Mouse (Mus musculus): ENCODE measurements around the gene Crybg2.

The Crybg2 gene

DNA sequence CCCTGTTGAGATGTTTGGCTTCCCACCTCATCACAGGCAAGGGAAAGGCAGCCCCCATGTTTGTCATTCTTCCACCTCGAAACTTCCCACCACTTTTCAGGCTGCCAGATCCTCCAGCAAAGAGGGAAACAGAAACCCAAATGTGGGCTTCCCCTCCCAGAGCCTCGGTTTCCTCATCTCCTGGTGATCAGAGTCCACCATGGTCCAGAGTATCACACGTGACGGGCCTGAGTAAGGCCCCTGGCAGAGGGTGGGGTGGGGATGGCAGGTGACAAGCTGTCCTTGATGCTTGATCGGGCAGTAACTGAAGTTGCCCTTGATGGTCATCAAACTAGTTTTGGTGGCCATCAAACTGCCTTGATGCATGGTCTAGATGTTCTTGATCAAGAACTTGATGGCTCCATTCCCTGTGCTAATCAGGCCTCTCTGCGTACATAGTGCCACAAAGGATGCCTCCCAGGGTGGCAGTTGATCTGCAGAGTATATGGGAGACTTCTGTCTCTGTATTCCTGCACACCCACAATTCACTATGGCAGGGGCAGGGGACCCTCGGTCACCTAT is 33.5 kb downstream of the Crybg2 start:
- DNase-seq (ENCODE audit: low read depth, low spot score) = no peak

DNA sequence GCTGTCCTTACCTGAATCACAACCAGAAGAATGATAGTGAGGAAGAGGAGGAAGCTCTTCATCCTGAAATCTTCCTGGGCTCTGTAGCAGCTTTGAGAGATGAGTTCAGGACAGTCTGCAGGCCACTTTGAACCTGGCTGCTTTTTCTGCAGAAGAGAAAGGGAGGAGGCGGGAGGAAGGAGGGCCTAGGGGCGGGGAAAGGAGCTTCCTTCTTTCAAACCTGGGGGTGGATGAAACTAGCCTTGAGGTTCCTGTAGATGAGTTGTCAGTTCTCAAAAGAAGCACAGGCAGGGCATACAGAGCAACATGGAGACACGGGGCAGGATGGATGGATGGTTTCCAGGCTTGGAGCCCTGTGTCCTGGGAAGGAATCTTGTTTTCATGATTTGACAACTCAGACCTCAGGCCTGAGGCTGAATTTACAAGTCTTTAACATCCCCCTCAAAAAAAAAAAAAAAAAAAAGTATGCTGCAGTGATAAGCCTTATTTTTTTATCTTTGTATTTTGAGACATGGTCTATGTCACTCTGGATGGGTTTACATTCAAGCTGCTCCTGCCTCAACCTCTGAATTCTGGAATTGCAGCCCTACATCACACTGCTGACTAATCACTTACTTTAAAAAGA is 34.4 kb downstream of the Crybg2 start, which contains the start of gene Cd52:
Gene Cd52 (minus strand): TSS at position 160 of the 625 bp plus-strand sequence.
- no peak for DNase-seq (ENCODE audit: low read depth, low spot score)

DNA sequence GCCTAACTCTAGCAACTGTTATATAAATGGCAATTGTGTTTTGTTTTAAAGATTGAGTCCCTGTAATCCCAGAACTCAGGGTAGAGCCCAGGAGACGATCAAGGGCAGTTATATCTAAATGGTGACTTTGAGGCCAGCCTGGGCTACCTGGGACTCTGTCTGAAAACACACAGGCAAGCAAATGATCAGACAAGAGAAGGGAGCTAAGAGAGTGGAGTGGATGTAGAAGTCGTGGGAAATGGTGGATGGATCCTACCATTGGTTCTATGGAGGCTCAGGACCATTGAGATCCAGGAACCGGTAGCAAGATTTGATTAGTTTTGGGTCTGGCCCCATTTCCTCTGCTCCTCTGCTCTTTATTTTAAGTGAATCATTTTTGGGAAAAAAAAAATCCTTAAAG is 35.5 kb downstream of the Crybg2 start:
- no peak for DNase-seq (ENCODE audit: low read depth, low spot score)

DNA sequence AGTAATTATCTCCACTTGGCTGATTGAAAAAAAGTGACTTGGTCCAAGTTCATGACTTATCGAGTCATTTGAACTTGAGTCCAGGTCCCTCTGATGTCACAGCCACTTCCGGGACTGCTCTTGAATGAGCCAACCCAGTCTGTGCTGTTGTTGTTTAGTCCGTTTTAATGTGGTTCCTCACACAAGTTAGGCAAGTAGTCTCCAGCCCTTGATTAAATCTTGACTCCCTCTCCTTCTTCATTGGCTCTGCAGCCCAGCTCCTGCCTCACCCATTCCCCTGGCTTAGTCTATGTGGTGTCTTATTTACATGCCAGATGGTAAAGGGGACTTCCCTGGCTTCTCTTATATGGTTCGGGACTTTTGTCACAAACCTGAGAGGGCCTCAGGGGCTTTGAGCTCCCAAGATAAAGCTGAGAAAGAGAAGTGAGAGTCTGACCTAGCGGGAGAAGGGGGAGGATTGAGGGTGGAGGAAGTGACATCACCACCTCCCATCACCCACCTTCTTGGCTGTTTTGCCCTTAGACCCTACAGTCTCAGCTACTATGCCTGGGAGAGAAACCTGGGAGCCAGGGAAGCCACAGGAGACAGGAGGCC is 36.5 kb downstream of the Crybg2 start:
- no peak for DNase-seq (ENCODE audit: low read depth, low spot score)

DNA sequence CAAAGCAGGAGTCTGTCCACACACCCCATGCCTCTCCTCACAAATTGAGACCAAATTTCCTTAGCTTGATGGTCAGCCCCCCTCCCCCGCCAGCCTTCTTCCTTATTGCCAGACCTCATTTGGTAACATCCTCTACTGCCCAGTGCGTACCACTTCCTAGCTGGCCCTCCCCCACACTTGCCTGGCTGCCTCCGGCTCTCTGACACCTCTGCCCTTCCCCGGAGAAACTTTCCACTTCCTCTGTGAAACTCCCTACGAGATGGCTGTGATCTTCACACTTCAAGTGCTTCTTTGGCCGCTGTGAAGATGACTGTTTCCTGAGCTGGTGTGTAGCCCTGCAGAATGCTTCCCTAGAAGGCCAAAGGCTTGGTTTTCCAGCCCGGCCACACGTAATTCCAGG is 38.0 kb downstream of the Crybg2 start:
- no peak for DNase-seq (ENCODE audit: low read depth, low spot score)

DNA sequence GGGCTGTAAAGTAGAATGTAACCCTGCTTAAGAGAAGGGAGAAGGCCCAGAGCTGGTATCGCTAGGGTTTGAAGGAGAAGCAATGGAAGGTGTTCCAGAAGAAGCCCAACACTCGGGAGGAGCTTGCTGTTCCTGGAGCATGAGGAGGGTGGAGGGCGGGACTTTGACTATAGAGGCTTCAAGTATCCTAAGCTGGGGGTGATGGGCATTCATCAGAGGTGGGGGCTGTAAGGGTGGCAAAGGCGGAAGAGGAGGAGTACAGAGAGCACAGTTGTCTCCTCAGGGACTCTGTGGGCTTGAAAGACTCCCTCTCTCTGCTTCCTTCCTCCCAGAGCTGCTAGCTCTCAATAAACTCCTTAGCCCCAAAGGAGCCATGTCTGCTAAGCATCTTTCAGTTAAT is 39.6 kb downstream of the Crybg2 start:
- DNase-seq (ENCODE audit: low read depth, low spot score) = no peak

DNA sequence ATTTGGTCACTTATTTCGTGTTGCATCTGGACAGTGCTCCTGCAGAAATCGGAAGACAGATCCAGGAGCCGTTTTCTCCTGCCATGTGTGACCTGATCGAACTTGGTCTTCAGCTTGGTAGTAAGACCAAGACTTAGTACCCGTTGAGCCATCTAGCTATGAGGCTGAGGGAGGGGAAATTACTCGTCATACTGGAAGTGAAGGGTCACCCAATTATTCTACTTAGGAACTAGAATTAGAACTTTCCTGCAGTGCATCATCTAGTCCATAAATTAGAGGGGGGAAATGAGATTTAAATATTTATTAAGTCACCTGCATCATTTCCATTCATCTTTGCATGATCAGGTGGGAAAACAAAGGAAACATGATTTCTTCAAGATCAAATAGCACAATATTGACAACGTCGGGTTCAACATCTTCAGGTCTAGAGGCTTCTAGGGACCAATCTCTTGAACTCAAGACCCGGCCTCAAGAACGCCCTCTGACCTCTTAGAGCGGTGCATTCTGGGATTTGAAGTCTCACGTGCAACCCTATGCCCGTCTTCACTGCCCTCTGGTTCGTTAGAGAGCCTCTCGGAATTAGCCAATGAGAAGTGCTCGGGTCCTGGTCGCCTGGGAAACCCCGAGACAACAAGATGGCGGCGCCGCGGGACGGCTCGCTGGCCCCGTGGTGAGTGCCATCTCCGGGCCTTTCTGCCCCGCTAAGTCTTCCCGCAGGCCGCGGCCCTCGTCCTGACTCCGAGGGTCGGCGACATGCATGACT is 41.5 kb downstream of the Crybg2 start, which contains the start of gene Ubxn11:
Gene Ubxn11 (plus strand): TSS at position 592 of the 763 bp plus-strand sequence.
- DNase-seq (ENCODE audit: low read depth, low spot score) = peak; percentile 84

DNA sequence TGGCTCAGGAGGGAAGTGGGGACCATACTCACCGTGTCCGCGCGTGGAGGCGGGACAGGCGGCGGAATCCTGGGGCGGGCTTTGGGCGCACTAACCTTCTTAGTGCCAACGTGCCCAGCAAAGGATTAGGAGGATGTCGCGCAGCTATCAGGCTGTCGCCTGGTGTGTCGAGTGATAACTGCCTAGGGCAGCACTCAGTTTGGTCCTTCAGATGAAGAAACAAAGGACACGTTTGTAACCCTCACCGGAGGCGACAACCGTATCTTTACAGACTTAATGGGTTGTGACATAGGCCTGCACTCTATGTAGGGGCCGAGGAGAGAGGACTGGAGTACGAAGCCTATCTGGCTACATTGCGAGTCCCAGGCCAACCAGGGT is 42.1 kb downstream of the Crybg2 start:
- DNase-seq (ENCODE audit: low read depth, low spot score) = no peak

DNA sequence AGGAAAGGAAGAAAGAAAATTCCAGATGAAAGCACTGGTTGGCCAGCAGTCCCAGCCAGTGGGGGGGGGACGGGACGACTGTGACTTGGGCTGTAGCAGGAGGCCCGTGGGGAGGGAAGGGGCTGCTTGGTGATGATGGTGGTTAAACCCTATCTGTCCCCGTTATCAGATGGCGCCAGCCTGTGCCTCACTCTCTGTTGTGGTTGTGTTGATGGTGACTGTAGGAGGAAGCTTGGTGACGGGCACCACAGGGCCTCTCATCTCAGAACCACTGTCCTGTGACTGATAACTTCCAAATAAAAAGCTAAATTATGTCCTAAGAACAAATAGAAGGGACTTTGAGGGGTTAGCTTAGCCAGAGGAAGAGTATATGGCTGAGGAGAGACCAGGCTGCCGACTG is 45.5 kb downstream of the Crybg2 start:
- no peak for DNase-seq (ENCODE audit: low read depth, low spot score)

DNA sequence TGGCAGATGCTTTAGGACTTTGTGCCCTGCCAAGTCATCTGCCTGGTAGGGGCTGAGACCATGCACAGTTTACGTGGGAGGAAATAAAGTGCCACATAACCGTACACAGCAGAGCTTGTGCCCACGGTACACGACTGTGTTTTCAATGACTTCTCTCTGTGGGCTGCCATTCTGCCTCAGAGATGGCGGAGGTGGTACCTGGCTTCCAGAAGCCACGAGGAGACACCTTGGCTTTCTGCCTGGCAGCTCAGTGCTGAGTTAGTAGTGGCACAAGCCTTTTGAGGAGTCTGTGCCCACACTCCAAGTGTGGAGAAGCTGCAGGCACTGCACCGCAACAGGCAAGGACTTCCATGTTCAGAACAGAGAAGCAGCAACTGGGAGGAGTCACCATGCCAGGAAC is 47.1 kb downstream of the Crybg2 start:
- no peak for DNase-seq (ENCODE audit: low read depth, low spot score)

DNA sequence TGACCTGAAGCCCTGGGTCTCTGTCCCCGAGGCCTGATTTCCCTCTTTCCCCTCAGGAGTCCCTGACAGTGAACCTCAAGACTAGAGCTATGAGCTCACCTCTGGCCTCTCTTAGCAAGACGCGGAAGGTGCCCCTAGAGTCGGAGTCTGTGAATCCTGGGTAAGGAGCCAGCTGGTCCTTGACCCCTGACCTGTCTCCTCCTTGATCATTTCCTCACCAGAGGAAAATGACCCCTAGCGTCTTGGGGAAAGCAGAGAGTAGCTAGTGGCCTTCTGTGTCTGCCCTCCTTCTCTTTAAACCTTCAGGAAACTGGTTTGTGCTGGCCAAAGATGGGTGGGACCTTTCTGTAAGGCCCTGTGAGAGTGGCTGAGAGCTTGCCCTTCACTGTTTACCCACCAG is 47.6 kb downstream of the Crybg2 start:
- no peak for DNase-seq (ENCODE audit: low read depth, low spot score)

DNA sequence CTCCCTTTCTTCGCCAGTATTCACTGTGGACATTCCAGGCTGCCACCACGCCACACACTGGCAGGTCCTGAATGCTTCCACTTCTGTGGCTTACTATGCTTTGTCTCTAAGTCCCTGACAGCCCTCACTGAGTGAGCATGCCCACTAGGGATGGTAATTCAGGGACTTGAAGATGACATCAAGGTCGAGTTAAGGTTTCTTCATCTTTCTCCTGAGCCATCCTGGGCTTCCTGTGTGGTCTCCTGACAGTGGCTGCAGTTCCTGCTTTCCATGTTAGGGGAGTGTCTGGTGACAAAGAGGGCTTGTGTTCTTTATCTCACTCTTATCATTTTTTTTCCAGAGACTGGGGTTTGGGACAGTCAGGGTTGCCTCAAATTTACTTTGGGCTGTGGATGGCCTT is 50.0 kb downstream of the Crybg2 start:
- no peak for DNase-seq (ENCODE audit: low read depth, low spot score)

DNA sequence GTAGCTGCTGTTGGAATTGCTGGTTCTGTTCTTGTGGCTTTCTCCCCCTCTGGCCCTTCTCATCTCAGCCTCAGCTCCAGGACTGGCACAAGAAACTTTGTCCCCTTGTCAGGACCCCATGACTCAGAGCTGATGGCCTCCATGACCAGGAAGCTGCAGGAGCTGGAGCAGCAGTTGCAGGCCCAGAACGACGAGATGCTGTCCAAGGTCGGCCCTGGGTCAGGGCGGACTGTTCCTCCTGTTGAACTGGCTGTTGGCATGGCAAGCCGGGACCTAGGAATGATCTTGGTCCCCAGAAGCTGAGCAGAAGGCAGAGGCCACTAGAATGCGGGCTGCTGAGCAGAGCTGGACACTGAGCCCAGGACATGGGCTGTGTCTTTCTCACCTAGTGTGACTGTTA is 51.8 kb downstream of the Crybg2 start:
- DNase-seq (ENCODE audit: low read depth, low spot score) = no peak

DNA sequence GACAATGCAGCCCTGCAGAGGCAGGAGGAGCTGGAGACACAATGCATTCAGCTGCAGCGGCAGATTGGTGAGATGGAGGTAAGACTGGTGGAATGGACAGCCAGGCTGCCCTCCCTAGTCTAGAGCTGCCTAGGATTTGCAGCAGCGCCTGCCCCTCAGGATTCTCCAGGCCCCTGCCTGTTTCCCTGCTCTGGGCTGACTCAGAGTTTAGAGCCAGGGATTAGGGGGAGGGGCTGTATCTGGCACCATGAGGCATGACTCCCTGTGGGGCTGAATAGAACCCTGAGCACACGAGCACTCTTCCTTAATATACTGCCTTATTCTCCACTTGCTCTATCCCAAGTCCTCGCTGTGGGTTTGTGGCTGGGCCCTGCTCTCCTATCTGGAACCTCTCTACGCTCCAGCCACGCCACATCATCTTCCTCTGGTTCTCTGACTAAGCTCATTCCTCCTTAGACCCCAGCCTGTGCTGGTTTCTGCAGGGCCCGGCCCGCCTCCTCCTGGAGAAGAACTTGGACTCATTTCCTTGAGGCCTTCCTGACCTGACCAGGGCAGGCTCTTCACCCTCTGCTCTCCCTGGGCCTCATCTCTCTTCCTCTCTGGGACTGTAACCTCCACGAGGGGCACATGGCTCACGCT is 52.9 kb downstream of the Crybg2 start:
- DNase-seq (ENCODE audit: low read depth, low spot score) = peak; percentile 61

DNA sequence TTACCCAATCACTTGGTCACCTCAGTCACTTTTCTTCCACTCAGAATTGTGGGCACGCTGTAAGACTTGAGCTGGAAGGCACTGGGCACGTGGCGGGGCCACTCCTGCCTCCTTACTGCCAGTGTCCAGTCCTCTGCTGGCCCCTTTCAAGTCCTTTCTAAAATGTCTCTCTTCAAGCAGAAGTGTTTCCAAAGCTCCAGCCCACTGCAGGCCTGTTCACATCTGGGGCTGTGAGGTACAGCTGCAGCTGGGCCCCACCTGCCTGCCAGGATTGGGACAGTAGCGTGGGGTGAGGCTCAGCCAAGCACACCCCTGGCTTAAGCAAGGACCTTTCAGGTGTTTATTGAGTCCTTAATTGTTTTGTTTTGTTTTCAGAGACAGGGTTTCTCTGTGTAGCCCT is 53.4 kb downstream of the Crybg2 start:
- DNase-seq (ENCODE audit: low read depth, low spot score) = no peak

DNA sequence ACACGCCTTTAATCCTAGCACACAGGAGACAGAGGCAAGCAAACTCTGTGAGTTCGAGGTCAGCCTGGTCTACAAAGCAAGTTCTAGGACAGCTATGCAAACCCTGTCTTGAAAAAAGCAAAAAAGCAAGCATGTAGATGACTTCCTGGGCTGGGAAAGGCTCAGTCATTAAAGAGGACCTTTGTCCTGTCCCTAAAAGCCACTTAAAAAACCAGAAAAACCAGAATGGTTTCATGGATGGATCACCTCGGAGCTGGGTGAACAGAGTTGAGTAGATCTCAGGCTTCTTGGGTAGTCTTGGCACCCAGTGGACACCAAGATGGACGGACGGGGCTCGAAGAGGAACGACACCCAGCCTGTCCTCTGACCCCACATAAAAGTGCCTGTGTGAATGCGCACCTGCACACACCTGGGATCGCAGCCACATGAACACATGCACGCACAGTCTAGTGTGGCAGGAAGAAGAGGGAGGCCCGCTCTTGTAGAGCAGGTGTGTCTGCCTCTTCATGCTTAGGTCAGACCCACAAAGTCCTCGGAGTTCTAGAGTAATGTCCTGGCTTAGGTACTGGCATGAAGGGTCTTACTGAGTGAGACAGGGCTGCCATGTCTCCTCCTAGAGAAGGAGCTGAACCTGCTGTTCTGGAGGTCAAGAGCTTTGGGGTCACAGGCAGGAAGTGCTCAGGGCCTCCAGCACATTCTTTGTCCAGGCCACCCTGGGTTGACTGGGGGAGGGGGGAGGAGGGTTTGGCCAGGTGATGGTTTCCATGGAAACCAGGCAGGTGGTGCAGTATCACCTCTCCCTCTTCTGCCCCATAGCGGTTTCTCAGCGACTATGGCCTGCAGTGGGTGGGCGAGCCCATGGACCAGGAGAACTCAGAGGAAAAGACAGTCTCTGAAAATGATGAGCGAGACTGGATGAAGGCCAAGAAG is 54.9 kb downstream of the Crybg2 start:
- no peak for DNase-seq (ENCODE audit: low read depth, low spot score)

DNA sequence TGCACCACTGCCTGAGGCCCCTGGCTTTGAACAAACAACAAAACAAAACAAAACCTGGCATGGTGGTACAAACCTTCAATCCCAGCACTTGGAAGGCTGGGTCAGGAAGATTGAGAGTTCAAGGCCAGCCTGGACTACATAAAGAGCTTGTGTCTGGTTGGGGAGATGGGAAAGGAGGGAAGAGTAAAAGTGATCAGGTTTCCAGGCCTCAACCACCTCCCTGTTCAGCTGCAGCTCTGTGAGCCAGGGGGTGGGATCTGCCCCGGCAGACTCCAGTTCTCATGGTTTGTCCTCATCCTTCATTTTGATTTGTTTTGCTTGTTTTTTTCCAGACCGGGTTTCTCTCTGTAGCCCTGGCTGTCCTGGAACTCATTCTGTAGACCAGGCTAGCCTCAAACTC is 55.9 kb downstream of the Crybg2 start:
- DNase-seq (ENCODE audit: low read depth, low spot score) = no peak

DNA sequence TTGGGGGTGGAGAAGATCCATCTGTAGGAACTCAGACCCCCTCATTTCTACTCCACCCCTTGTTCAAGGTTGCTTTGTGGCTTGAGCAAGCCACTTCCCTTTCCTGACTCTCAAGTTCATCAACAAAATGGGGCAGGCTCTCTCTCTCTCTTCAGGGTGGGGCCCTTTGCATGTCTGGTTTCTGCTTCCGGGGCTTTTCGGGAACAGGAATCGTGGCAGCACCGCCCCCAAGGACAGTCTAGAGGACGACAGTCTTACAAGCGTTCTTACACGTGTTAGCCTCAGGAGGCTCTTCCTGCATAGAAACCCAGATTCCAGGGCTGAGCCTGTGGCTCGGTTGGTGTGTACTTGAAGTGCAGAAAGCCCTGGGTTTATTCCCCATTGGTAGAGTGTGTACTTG is 56.4 kb downstream of the Crybg2 start:
- no peak for DNase-seq (ENCODE audit: low read depth, low spot score)

DNA sequence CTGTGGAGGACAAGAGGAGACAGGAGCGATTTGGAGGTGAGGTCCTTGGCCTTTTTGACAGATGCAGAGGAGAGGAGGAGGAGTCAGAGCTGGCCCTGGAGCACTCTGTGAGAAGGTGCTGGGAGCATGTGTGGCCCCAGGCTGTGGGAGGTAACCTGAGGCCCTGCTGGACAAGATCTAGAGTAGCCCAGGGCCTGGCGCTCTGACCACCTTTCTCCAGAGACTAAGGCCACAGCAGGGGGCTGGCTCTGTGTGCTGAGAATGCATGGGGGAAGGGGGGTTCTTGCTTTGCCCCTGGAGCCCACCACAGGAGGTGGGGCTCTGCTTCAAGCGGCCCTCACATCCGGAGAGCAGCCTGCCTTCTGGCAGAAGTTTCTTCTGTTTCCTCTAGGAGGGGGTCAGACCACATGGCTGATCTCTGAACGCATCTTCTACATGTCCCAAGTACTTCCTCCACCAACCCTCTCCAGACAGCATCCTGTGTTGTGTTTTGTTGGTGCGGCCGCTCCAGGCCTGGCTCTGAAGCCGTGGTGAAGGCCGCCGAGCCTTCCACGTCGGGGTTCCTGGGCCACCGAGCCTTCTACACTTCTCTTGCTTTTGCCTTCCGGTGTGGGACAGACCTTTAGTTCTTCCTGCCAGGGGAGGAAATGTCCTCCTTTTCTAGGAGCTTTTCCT is 57.6 kb downstream of the Crybg2 start:
- no peak for DNase-seq (ENCODE audit: low read depth, low spot score)

DNA sequence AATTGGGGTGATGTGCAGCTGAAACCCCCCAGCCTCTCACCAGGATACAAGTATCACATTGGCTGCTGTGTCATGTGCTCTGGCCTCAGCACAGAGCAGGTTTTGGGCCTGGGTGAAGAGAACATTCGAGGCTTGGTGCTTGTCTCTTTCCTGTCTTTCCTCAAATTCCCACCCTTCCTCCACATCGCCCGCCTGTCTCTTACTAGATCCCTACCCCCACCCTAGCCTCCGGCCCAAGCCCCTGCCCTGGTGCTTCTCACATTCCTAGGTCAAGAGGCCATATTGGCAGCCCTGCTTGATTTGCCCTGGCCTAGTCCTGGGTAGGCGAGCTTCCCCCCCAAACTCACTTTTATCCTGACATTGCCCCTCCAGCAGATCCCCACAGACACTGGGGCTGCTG is 58.4 kb downstream of the Crybg2 start:
- no peak for DNase-seq (ENCODE audit: low read depth, low spot score)

DNA sequence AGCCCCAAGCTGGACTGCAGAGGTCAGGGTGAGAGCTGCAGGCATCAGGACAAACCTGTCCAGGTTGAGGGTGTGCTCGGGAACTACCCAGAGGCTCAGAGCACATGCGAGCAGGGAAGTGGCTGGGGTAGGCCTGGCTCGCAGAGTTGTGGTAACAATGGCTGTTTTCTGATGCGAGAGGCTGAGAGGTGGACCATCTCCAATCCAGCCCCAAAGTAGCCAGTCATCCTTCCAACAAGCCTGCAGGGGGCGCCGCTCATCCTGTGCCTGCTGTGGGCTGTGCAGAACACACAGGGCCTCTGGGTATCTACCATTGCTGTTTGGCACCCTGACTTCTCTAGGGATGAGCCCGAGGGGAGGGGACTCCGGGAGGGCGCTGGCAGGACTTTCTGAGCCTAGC is 59.0 kb downstream of the Crybg2 start:
- no peak for DNase-seq (ENCODE audit: low read depth, low spot score)

Data from retina, postnatal 7 days (tissue).